Mouse (Mus musculus): ENCODE measurements around the gene Tas2r125.
"Not testable (repeated sequence)": the region's sequence is repeated elsewhere in the genome, so short reads cannot be mapped to it uniquely, and the experiment has no call there.

The Tas2r125 gene

GRCm38 (mm10) chr6:132909351-132909750 lies at the start of gene Tas2r125:
Tas2r125 (plus strand) TSS chr6:132909651.
- no peak for DNase-seq (ENCODE audit: low spot score)

GRCm38 (mm10) chr6:132867708-132868107 lies 41.7 kb upstream of the Tas2r125 start, which contains the start of gene Tas2r110:
Tas2r110 (plus strand) TSS chr6:132868008.
- no peak for DNase-seq (ENCODE audit: low spot score)

GRCm38 (mm10) chr6:132892711-132893110 lies 16.7 kb upstream of the Tas2r125 start, which contains the start of gene Tas2r113:
Tas2r113 (plus strand) TSS chr6:132893011.
- no peak for DNase-seq (ENCODE audit: low spot score)

GRCm38 (mm10) chr6:132941376-132941775 lies 31.9 kb downstream of the Tas2r125 start:
- not testable (repeated sequence) for DNase-seq (ENCODE audit: low spot score)

GRCm38 (mm10) chr6:132950802-132951201 lies 41.4 kb downstream of the Tas2r125 start, which contains the start of gene Tas2r129:
Tas2r129 (plus strand) TSS chr6:132951102.
- no peak for DNase-seq (ENCODE audit: low spot score)

- no peak for DNase-seq (ENCODE audit: low spot score)
These were observed 48.4 kb downstream of the Tas2r125 start, which contains the start of gene Tas2r131 for GRCm38 (mm10) chr6:132957819-132958218. Tas2r131 (minus strand) TSS chr6:132957919.
